Mouse (Mus musculus) liver, adult 2 months (tissue): ENCODE results near the gene Akip1. TPM values are rescaled to one million over a fixed set of nuclear protein-coding genes. Genes with fewer than 3 reads are reported as not detected.
A peak's percentile ranks its signal among the peaks of the same experiment; 100 is the strongest.

Experiments used
- DNase-seq: peaks from one replicate; pipeline ENCODE4 v3.0.0-alpha.2; 2011; ENCODE audit warnings: low read depth, low spot score; ENCODE audit errors: extremely low read depth
- H3K27ac ChIP-seq: fragments of 200-500 bp; replicated peaks from 2 replicates; pipeline ENCODE4 v1.5.1; 2012; ENCODE audit warnings: low read depth, mild to moderate bottlenecking, control low read depth, inconsistent platforms, low read length; ENCODE audit not compliant: insufficient read depth
- H3K27me3 ChIP-seq: fragments of 200-500 bp; 2 replicates; pipeline ENCODE4 v1.6.1; 2012; ENCODE audit warnings: mild to moderate bottlenecking, moderate library complexity, low read length, inconsistent platforms; ENCODE audit not compliant: control insufficient read depth, insufficient read depth
- H3K36me3 ChIP-seq: fragments of 200-500 bp; 2 replicates; pipeline ENCODE4 v1.6.1; 2012; ENCODE audit warnings: low read length, inconsistent platforms; ENCODE audit not compliant: control insufficient read depth, insufficient read depth
- H3K4me1 ChIP-seq: fragments of 200-500 bp; 2 replicates; pipeline ENCODE4 v1.6.1; 2011; ENCODE audit warnings: low read length; ENCODE audit not compliant: control insufficient read depth, insufficient read depth
- H3K4me3 ChIP-seq: fragments of 200-500 bp; 2 replicates; pipeline ENCODE4 v1.5.1; 2011; ENCODE audit warnings: low read depth, mild to moderate bottlenecking, control low read depth, low read length, moderate library complexity; ENCODE audit not compliant: insufficient read depth
- H3K79me2 ChIP-seq: fragments of 200-500 bp; 2 replicates; pipeline ENCODE4 v1.6.1; 2012; ENCODE audit warnings: inconsistent platforms, mild to moderate bottlenecking, low read length, moderate library complexity; ENCODE audit not compliant: control insufficient read depth, insufficient read depth
- H3K9ac ChIP-seq: fragments of 200-500 bp; 2 replicates; pipeline ENCODE4 v1.6.1; 2012; ENCODE audit warnings: low read depth, mild to moderate bottlenecking, control low read depth, inconsistent platforms, low read length
- CTCF ChIP-seq: fragments of 200-500 bp; IDR thresholded peaks from 2 replicates; pipeline ENCODE4 v1.5.1; 2011; ENCODE audit warnings: low read depth, low read length, control low read depth
- POLR2A ChIP-seq: fragments of 200-500 bp; IDR thresholded peaks from 2 replicates; pipeline ENCODE4 v1.6.1; 2011; ENCODE audit warnings: low read length, control low read depth; ENCODE audit not compliant: insufficient read depth; ENCODE audit errors: extremely low read depth
- WGBS: fragments of 180-500 bp; shearing (Covaris S2); methylation state at CpG from one replicate; pipeline ENCODE4 v1.1.7; 2018; 5-methylcytosine and 5-hydroxymethylcytosine counted together
- polyA plus RNA-seq: library from polyadenylated mRNA; depleted of rRNA; stranded (reverse); fragments of >200 nt; gene quantifications from 2 replicates; pipeline ENCODE4 v1.2.3, GENCODE M21; 2012
- total RNA-seq: library from RNA; depleted of rRNA; stranded (reverse); fragments of >200 nt; gene quantifications from 2 replicates; pipeline ENCODE4 v1.2.3, GENCODE M21; 2014

Akip1 gene
- total and polyA plus RNA-seq, 2 experiments, result 15.9 to 20.2 TPM

GRCm38 (mm10) chr7:109702721-109703120 is 769 bp upstream of the Akip1 start:
- Histone ChIP-seq H3K9ac (no peak overlapping the region), H3K4me3 (no peak overlapping the region), H3K27me3 (no peaks in the 10 kb centered on the region), H3K79me2 (no peaks in the 10 kb centered on the region), H3K4me1 (peaks cover 7% of the 10 kb centered on the region; the same call in 1 of the 2 replicates), H3K27ac (no peak overlapping the region), H3K36me3 (peaks cover 3% of the 10 kb centered on the region)
- TF ChIP-seq POLR2A, result no peak
- no peak for TF ChIP-seq CTCF
- no peak for DNase-seq
- WGBS, result 72% methylated on average over 4 of the region's 4 CpGs

GRCm38 (mm10) chr7:109704016-109704377 is 507 bp downstream of the Akip1 start:
- Histone ChIP-seq H3K9ac (peak overlapping the region; percentile 83), H3K4me1 (peaks cover 7% of the 10 kb centered on the region; the same call in 1 of the 2 replicates), H3K36me3 (peaks cover 10% of the 10 kb centered on the region), H3K27me3 (no peaks in the 10 kb centered on the region), H3K4me3 (peak overlapping the region; percentile 73), H3K79me2 (no peaks in the 10 kb centered on the region), H3K27ac (peak overlapping the region; percentile 66)
- no peak for DNase-seq
- WGBS, result under 1% methylated on average over 17 of the region's 17 CpGs
- no peak for TF ChIP-seq CTCF
- no peak for TF ChIP-seq POLR2A

- Histone ChIP-seq H3K79me2 (no peaks in the 10 kb centered on the region), H3K4me1 (peaks cover 7% of the 10 kb centered on the region; the same call in 1 of the 2 replicates), H3K36me3 (peaks cover 11% of the 10 kb centered on the region), H3K4me3 (peak overlapping the region; percentile 73), H3K27ac (peak overlapping the region; percentile 66), H3K27me3 (no peaks in the 10 kb centered on the region), H3K9ac (no peak overlapping the region; the same call in 1 of the 2 replicates)
- no peak for TF ChIP-seq POLR2A
- TF ChIP-seq CTCF, result no peak
- peak; percentile 77 for DNase-seq
- 28% methylated on average over 3 of the region's 3 CpGs for WGBS
These were observed 971 bp downstream of the Akip1 start for GRCm38 (mm10) chr7:109704461-109704860.

GRCm38 (mm10) chr7:109707023-109707785 is 3.7 kb downstream of the Akip1 start:
- WGBS, result 47% methylated on average over 4 of the region's 4 CpGs
- TF ChIP-seq CTCF, result peak; percentile 33
- TF ChIP-seq POLR2A, result no peak
- no peak overlapping the region for H3K4me3 ChIP-seq
- H3K9ac ChIP-seq, result no peak overlapping the region
- peaks cover 28% of the 10 kb centered on the region for H3K36me3 ChIP-seq
- no peaks in the 10 kb centered on the region for H3K79me2 ChIP-seq
- H3K27me3 ChIP-seq, result no peaks in the 10 kb centered on the region
- peaks cover 7% of the 10 kb centered on the region; the same call in 1 of the 2 replicates for H3K4me1 ChIP-seq
- peak; percentile 43 for DNase-seq
- H3K27ac ChIP-seq, result no peak overlapping the region

GRCm38 (mm10) chr7:109708961-109709382 is 5.5 kb downstream of the Akip1 start:
- DNase-seq, result peak; percentile 28
- 0 out of 2 replicates have a peak overlapping the region, but pooled peaks have one; percentile 32 for H3K27ac ChIP-seq
- no peaks in the 10 kb centered on the region for H3K27me3 ChIP-seq
- TF ChIP-seq CTCF, result no peak
- no peak for TF ChIP-seq POLR2A
- no peak overlapping the region for H3K4me3 ChIP-seq
- H3K36me3 ChIP-seq, result peaks cover 36% of the 10 kb centered on the region
- no peaks in the 10 kb centered on the region for H3K79me2 ChIP-seq
- WGBS, result 77% methylated on average over 3 of the region's 3 CpGs
- 0 out of 2 replicates have a peak, but pooled peaks cover 4% of the 10 kb centered on the region for H3K4me1 ChIP-seq
- H3K9ac ChIP-seq, result no peak overlapping the region

GRCm38 (mm10) chr7:109710069-109710468 is 6.6 kb downstream of the Akip1 start:
- Histone ChIP-seq H3K4me3 (no peak overlapping the region), H3K36me3 (peaks cover 36% of the 10 kb centered on the region), H3K4me1 (0 out of 2 replicates have a peak, but pooled peaks cover 2% of the 10 kb centered on the region), H3K79me2 (no peaks in the 10 kb centered on the region), H3K9ac (no peak overlapping the region), H3K27me3 (no peaks in the 10 kb centered on the region), H3K27ac (no peak overlapping the region)
- 57% methylated on average over 1 of the region's 1 CpGs for WGBS
- TF ChIP-seq CTCF (no peak), POLR2A (no peak)
- DNase-seq, result no peak
